Mouse (Mus musculus) T-helper 17 cell (primary cell): ENCODE measurements around the gene Defb3.
"Not testable (repeated sequence)": the region's sequence is repeated elsewhere in the genome, so short reads cannot be mapped to it uniquely, and the experiment has no call there.

Experiments
- in situ Hi-C, 2 experiments: fragments of 300-600 bp; cut with MboI, MseI; formaldehyde crosslinking; loops; 1 replicate in 1 of 2; 2 replicates in 1 of 2; pipeline ENCODE4 v1.15.1; 2025; ENCODE audit warnings: high pct_unique_total_duplicates in 2 of 2

Gene Defb3

DNA sequence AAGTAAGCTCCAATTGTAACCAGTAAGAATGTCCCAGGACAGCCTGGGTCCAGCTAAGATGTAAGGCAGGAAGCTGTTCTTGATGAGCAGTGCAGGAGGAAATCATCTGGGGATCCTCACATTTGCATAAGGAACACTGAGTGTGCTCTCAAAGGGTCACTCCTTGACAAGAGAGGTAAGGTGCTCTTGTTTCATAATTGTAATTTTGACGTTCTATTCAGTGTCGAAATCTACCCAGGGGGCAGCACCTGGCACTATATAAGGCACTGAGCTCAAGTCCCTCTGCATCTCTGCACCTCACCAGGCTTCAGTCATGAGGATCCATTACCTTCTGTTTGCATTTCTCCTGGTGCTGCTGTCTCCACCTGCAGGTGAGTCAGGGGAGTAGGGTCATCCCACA, at the start of gene Defb3:
TSS of gene Defb3 (plus strand) at position 301 of the 400 bp plus-strand sequence.
- in situ Hi-C loops: not testable (repeated sequence)

DNA sequence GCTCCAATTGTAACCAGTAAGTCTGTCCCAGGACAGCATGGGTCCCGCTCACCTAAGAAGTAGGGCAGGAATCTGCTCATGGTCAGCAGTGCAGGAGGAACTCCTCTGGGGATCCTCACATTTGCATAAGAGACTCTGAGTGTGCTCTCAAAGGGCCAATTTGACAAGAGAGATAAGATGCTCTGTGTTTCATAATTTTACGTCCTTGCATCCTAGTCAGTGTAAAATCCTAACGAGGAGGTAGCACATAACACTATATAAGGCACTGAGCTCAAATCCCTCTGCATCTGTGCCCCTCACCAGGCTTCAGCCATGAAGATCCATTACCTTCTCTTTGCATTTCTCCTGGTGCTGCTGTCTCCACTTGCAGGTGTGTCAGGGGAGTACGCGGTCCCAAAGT, 45.9 kb upstream of the Defb3 start, which contains the start of gene Defb5:
TSS of gene Defb5 (plus strand) at position 301 of the 400 bp plus-strand sequence.
- in situ Hi-C loops: no loop called here

DNA sequence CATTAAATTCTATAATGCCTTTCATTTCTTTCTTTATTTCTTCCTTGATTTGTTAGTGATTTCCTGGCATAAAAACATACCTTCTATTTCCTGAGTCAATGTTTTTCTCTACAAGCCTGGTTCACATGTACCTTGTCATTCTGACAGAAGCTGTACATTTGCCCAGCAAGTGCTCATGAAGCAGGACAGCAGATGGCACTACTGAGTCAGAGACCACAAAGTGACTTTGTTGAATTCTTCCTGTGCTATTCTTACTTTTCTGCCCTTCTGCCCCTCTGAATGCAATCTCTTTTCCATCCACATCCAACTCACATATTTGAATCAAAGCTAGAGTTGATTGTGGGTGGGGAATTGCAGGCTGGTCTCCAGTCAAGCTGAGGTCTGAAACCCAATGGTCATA, 35.0 kb upstream of the Defb3 start:
- in situ Hi-C loops: loop anchor here in 1 of 2 experiments (25.0 kb wide), 1 partner anchor 654 kb away; the partner anchor contains the start of gene Gm31371

DNA sequence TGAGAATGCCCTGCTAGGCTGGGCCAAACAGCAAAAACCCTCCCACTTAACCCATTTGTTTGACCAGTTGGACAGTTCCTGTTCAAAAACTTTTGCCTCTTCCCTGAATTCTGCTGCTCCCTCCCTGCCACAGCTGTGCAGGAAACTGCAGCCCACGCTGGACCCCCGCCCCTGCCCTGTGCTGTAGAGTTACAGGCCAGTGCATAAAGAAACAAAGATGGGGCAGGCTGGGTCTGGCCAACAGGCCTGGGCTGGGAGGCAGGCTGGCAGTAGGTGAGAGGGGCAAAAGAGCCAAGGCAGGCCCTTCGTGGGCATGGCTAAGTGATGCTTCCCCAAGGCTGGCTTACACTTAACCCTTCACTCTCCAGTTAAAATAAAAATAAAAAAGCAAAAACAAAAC, 33.5 kb upstream of the Defb3 start:
- in situ Hi-C loops: loop anchor here in 1 of 2 experiments (25.0 kb wide), 1 partner anchor 653 kb away; the partner anchor contains the start of gene Gm31371

DNA sequence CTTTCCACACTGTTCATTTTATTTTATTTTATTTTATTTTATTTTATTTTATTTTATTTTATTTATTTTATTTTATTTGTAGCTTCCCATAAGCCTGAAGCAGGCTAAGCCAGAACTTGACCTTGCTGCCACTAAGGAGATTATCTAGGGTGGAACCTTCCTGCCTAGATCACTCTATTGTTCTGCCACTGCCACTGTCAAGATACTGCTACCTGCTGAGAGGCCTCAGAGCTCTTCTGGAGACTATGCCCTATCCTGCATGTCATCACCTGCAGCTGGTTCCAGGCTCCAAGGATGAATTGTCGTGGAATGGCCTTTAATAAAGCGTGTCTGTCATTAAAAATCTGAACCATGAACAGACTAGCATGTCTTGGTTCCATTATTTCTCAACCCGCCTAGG, 5.2 kb downstream of the Defb3 start:
- in situ Hi-C loops: not testable (repeated sequence)

DNA sequence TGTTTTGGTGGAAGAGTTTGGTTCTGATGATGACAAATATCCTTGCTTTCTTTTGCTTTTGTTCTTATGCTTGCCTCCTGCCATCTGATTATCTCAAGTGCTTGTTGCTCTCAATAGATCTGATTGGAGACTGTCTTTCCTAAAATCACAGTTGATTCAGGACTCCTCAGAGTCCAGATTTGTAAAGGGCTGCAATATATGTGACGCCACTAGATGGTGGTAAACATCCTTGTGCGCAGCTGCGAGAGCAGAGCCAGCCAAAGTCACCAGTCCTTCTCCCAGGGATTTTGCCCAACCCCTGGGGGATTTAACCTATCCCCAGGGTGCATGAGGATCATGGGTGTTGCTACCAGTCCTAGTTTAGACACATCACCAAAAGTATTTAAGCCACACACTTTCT, 38.7 kb downstream of the Defb3 start:
- in situ Hi-C loops: no loop called here
